Mouse (Mus musculus) leukemia stem cell, adult 10-12 weeks (primary cell): ENCODE measurements around the gene Zc4h2. TPM values are rescaled to one million over a fixed set of nuclear protein-coding genes. Genes with fewer than 3 reads are reported as not detected.

Experiments
- polyA plus RNA-seq: library from polyadenylated mRNA; stranded (reverse); fragments of >175 nt; gene quantifications from 2 replicates; pipeline ENCODE4 v1.2.3, GENCODE M21; 2012; ENCODE audit warnings: low replicate concordance

The Zc4h2 gene
- 0.19 TPM in 1 of 2 replicates, not detected in the other for polyA plus RNA-seq

DNA sequence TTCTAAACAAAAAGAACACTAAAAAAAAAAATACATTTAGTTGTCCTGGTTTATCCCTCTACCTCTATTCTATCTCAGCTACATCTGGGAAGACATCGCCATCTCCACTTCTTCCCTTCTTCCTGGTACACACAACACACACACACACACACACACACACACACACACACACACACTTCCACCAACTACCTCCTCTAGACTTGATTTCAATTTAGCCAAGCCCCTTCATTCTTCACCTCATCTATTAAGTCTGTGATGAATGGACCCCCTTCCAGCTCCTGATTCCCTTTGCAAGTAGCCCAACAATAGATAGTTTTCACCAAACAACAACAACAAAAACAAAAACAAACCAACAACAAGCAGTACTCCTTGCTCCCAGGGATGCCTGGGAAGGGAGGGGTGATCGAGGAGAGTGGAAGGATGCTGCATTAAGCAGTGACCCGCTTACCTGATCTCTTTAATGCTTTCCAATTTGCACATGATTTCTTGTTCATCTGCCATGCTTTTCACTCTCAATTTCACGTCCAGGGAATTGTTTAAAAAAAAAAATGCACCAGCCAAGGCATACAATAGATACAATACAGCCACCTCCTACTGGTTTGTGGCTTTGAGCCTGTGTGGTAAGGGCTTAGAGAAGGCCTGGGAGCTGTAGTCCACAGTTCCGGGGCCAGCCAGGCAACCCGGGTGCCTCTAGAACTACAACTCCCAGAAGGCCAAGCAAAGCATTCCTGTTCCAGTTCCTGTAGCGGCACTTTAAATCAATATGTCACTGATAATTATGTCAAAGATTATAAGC is at the start of gene Zc4h2:
Gene Zc4h2 (minus strand): TSS at position 706 of the 796 bp plus-strand sequence.

Other genes with a start within 250 kb of the Zc4h2 start
- gene Amer1, start 213.6 kb downstream of the Zc4h2 start, polyA plus RNA-seq = 0.09 and 0.39 TPM in 2 replicates
- not detected in 2 replicates for gene Asb12, start 100.5 kb downstream of the Zc4h2 start, polyA plus RNA-seq
- not detected in 2 replicates for gene Pfn5, start 100.4 kb downstream of the Zc4h2 start, polyA plus RNA-seq
- gene Zc3h12b, start 53.2 kb upstream of the Zc4h2 start, polyA plus RNA-seq = not detected in 2 replicates